Mouse (Mus musculus): ENCODE measurements around the gene Ttc41. TPM values are rescaled to one million over a fixed set of nuclear protein-coding genes. Genes with fewer than 3 reads are reported as not detected.
"Not testable (repeated sequence)": the region's sequence is repeated elsewhere in the genome, so short reads cannot be mapped to it uniquely, and the experiment has no call there.

Ttc41 gene
- total RNA-seq (2014; fragmentation: Nextera tagmentation) (2.3 and 3.3 TPM in 2 replicates), total RNA-seq (2017) (0.42 and 1.8 TPM in 2 replicates)

DNA sequence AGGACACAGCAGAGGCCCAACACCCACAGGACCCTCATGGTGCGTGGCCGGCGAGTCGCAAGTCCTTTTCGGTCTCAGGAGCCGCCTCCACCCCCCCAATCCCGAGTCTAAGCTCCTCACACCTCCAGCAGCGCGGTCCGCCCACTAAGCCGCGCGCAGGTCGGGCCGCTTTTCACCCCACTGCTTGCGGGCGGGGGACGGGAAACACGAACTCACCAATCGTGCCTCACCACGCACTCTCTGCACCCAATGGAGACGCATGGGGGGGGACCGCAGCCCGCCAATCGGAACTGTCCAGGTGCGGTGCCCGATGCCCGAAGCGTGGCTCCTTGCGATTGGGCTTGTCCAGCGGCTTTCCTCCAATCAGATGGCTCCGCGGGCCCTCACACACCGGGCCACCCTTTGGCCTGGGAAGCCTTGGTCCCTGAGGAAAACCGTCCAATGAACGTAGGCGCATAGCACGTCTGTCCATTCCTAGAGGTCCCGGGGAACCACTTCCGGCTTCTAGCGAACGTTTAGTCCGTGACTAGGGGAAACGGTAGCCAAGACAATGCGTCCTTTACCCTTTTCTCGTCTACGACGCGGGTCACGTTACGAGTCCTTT is at the start of gene Ttc41, which contains the start of gene Hsp90b1:
TSS of gene Ttc41 (plus strand) at position 494 of the 604 bp plus-strand sequence.
TSS of gene Hsp90b1 (minus strand) at position 192 of the 604 bp plus-strand sequence.
- peak; percentile 90 for ATAC-seq (replicated peaks; ENCODE audit: low FRiP score, low TSS enrichment, poor library complexity, severe bottlenecking)

DNA sequence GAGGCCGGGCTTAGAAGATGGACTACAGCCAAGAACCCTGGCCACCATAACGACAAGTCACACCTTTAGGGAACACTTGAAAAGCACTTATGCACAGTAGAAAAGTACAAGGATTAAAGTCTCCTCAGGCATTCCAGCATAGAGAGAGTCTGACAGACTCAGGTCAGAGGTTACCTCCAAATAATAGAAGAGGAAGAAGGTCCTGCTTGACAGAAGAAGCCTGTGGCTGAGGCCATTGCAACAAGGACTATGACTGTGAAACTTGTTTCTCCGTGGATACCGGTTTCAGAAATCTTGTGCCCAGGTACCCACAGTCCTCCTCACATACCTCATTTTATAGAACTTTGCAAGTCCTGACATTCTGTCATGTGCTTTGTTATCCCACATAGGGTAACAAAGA is 35.1 kb upstream of the Ttc41 start:
- ATAC-seq (replicated peaks; ENCODE audit: low FRiP score, low TSS enrichment, poor library complexity, severe bottlenecking): not testable (repeated sequence)

- ATAC-seq (replicated peaks; ENCODE audit: low FRiP score, low TSS enrichment, poor library complexity, severe bottlenecking): not testable (repeated sequence)
Measured at GRCm38 (mm10) chr10:86684797-86685178, 20.8 kb upstream of the Ttc41 start.

DNA sequence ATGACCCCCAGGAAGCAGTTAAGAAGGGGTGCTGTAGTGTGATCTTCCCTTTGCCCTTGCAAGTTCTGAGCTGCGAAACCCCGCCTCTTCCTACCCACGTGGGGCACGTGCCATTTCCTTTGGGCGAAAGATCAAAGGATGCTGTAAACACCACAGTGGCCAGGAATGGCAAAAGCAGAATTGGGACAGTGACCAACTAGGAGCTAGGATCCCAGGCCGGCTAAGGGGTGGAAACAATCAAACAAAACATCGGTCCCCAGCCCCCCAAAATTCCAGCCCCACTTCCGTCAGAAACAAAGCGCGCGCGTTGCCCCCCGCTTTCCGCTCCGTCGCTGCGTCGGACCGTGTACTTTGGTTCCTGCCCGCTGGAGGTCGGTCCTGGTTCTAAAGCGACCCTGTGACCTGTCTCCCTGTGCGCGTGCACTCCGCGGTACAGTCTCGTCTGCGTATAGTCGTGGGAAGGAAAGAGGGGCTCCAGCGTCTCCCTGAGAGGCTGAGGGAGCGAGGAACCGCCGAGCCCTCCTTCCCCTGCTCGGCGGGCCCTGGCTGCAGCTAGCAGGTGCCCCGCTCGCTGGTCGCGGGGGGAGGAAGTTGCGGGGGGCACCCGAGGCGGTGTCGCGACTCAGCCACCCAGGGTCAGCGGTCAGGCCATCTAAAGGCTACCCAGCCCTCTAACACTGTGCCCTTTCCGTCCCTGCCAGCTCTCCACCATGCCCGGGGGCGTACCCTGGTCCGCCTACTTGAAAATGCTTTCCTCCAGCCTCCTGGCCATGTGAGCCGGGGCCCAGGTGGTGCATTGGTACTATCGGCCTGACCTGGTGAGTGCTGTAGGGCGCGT is 20.2 kb upstream of the Ttc41 start:
- ATAC-seq (replicated peaks; ENCODE audit: low FRiP score, low TSS enrichment, poor library complexity, severe bottlenecking): peak; percentile 90

DNA sequence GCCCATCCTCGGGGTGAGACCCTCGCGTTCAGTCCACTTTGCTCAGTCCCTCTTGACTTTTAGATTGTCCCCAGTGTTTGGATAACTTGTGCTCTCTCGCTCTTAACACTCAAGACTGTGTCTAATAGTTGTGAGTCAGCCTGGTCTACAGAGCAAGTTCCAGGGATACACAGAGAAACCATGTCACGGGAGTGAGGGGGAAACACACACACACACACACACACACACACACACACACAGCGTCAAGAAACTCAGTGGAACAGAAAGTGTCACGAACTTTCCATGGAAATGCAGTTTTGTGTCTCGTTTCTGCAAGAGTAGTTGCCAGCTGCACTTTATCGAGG is 19.6 kb upstream of the Ttc41 start:
- not testable (repeated sequence) for ATAC-seq (replicated peaks; ENCODE audit: low FRiP score, low TSS enrichment, poor library complexity, severe bottlenecking)

DNA sequence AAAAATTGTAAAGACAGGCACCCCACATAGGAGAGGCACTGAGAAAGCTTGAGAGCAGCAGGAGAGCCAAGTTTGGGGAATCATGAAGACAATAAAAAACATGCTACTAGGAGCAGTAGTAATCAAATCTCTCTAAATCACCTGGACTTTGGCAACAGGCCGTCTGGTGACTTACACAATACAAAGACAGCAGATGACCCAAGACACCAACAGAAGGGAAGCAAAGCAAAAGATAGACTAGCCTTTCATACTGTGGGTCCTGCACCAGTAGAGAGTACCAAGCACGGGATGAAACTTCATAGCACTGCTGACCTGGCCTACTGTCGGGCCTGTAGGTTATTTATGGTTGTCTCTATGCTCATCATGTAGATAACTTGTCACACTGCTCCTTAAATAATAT is 5.4 kb upstream of the Ttc41 start:
- no peak for ATAC-seq (replicated peaks; ENCODE audit: low FRiP score, low TSS enrichment, poor library complexity, severe bottlenecking)

DNA sequence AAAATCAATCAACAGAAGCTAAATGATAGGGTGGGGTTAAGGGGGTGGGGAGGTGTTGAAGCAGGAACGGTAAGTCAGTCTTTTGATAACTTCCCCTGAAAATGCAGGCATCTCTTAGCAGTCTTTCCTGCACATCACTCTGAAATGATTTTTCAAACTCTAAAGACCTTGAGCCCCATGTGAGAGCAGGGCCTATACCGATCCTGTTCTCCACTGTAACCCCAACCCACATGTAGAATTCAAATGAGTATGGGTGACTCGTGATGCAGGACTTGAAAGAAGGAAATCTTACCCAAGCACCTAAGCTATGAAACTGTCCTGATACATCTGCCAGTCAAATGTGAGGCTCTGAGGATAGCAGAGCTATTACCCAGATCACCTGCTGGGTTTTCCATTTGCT is 4.6 kb upstream of the Ttc41 start:
- no peak for ATAC-seq (replicated peaks; ENCODE audit: low FRiP score, low TSS enrichment, poor library complexity, severe bottlenecking)

DNA sequence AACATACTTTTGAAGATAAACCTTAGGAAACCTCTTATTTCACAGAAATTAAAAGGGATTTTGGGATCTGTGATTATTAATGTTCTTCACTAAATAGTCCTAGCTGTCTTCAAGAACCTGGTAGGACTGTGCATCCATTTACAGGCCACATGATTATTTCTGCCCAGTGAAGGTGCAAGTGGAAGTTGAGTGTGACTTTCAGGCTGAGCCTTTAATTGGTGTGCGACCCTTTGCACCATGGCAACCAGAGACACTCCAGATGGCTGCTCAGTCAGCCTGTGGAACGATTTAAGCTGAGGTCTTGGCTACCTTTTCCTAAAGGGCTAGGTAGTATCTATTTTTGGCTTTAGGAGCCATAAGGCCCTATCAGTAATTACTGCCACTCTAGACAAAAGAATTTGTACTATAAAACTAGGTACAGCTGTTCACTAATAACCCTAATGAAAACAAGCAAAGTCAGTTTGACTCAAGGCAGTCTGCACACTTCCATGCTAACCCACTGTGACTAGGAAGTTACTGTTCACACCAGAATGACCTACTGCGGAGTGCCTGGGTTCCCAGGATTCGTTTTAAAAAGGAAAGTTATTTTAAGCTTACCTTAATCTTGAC is 3.2 kb upstream of the Ttc41 start:
- ATAC-seq (replicated peaks; ENCODE audit: low FRiP score, low TSS enrichment, poor library complexity, severe bottlenecking): no peak

GRCm38 (mm10) chr10:86703375-86703774 is 2.2 kb upstream of the Ttc41 start:
- no peak for ATAC-seq (replicated peaks; ENCODE audit: low FRiP score, low TSS enrichment, poor library complexity, severe bottlenecking)

DNA sequence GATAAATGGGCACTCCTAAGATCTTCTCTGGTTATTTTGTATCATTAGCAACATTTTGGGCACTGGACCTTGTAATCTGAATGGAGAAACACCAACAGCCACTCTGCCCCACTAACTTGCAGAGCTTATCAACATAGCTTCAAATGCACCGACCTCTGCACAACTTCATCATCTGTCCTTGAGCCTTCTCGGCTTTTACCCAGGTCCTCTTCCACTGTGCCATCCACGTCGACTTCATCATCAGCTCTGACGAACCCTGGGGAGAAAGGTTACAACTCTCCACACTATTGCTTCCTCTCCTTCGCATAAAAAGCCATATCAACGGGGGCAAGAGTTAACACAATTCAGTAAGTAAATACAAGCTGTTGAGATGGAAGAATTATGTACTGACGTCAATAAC is 1.5 kb upstream of the Ttc41 start:
- ATAC-seq (replicated peaks; ENCODE audit: low FRiP score, low TSS enrichment, poor library complexity, severe bottlenecking): no peak

DNA sequence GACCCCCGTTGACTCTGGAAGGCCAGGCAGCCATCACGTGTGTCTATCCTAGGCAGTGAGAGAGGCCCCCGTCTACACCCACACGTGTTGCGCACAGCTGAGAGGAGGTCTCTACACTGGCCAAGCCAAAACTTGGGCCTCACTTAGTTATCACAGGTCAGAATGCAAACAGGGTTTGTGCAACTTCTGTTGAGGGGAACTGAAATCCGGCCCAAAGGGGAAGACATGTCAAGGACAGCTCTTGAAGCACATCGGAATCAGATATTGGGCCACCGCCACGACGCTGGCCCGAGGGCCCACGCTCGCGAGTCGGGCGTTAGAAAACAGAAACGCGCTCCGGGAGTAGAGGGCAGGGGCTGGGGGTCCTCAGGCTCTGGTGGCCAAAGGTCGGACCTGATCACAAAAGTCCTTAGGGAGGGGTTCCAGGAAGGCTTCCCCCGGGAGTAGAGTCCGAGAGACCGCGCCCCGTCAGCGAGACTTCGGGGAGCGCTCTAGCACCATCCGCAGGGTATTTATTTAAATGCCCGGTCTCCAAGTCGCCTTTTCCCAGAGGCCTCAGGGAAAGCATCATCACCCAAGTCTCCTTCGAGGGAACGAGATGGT is 921 bp upstream of the Ttc41 start:
- peak; percentile 1; the same call in 1 of the 2 replicates for ATAC-seq (replicated peaks; ENCODE audit: low FRiP score, low TSS enrichment, poor library complexity, severe bottlenecking)

GRCm38 (mm10) chr10:86705922-86706752 is 526 bp downstream of the Ttc41 start:
- peak; percentile 77 for ATAC-seq (replicated peaks; ENCODE audit: low FRiP score, low TSS enrichment, poor library complexity, severe bottlenecking)

DNA sequence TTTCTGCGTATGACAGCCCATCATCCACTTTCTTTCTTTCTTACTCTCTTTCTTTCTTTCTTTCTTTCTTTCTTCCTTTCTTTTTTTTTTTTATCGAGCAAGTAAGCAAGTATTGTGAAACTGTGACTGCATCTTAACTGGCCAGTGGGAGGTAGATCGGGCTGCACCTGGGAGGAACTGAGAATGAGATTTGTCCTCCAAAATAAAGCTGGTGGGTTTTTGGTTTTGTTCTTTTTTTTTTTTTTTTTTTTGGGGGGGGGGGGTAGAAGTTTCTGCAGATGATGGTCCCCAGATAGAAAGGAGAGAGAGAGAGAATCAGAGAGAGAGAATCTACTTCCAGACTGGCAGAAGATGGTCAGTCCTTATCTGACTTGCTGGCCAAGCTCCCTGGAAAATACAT is 1.5 kb downstream of the Ttc41 start:
- no peak for ATAC-seq (replicated peaks; ENCODE audit: low FRiP score, low TSS enrichment, poor library complexity, severe bottlenecking)

DNA sequence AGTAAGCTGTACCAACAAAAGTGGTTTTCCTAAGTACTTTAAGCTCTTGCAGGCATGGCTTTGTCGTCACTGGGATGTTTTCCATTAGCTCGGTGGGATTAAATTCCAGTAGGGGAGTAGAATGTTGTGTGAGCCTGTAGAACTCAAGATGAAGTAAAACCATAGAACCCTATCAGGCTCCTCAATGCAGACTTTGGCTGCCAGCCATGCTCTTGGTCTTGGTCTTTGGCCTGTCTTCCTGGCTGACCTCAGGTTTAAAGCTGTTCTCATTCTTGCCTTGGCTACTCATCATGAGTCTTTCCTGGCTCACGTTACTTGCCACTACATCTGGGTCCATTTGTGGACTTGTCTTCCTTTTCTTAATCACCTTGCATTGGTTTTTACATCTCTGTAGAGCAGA is 6.5 kb downstream of the Ttc41 start:
- ATAC-seq (replicated peaks; ENCODE audit: low FRiP score, low TSS enrichment, poor library complexity, severe bottlenecking): no peak

DNA sequence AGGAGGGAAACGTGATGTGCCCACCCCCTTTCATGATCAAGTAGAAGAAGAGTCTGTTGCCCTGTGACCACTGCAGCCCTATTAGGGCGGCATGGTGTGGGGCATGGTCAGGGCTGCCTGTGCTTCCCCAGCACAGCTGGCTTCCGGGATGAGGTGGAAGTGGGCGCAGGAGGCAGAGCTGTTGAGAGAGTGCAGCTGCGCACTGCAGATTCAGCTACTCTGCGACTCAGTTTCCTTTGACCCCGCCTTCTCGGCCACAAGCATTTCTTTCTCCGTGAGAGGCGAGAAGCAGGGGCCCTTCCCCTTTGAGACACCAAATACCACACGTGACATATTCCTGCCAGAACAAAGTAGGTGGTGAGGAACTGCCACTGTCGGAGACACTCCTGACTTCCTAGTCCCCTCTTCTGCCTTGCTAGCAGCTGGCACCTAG is 22.0 kb downstream of the Ttc41 start:
- peak; percentile 73 for ATAC-seq (replicated peaks; ENCODE audit: low FRiP score, low TSS enrichment, poor library complexity, severe bottlenecking)

DNA sequence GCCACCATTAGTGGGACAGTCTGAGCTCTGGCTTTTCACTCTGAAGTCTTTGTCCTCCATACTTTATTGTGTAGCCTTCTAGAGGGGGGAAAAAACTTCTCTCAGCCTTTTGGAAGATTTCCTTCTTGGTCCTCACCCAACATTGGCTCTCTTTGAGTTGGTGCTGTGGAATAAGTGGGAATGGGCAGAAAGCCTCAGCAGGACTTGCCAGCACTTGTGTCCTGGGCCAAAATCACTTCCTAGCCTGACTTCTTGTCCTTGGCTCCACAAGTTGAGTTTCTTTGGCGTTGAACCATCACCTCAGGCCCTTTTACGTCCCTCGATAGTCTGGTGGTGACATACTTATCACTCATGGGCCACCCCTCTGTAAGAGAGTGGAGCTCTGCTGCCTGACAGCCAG is 22.6 kb downstream of the Ttc41 start:
- ATAC-seq (replicated peaks; ENCODE audit: low FRiP score, low TSS enrichment, poor library complexity, severe bottlenecking): no peak

DNA sequence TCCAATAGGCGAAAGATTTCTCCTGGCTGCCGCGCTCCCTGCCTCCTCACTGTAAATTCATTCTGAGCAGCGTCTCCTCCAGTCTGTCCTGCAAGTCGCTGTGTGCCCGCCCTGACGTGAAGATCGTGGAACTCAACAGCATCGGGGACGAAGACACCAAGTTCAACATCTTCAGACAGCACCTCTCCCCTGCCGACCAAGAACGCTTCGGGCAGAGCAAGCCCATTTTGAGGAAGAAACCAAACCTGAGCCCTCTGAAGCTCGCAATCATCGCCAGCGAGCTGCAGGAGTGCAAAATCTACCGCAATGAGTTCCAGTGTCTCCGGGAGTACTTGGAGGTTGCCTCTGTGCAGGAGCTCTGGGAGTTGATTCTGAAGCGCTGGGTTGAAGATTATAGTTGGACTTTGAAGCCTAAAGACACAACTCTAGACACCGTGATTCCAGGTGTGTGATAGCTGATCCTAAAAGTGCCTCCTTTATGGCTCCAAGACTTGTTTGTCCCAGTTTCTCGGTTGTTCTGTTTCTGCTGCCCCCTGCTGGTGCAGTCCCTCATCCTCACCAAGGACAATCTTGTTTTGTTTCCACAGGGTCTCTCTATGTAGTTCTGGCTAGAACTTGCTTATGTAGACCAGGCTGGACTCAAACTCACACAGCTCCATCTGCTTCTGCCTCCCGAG is 25.4 kb downstream of the Ttc41 start:
- ATAC-seq (replicated peaks; ENCODE audit: low FRiP score, low TSS enrichment, poor library complexity, severe bottlenecking): peak; percentile 69

DNA sequence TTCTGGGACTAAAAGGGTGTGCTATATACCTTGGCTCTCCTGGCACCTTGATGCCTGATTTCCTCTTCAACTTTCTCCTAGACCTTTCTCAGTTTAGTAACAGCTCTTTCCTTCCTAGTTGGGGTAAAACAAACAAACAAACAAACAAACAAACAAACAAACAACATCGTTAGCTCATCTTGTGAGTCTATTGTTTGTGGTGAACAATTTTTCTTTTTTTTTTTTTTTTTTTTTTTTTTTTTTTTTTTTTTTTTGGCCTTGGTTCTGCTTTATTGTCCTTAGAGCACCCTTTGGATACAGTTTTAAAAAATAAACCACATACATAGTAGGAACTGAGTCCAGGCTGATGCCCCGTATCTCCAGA is 25.9 kb downstream of the Ttc41 start:
- ATAC-seq (replicated peaks; ENCODE audit: low FRiP score, low TSS enrichment, poor library complexity, severe bottlenecking): no peak

- no peak for ATAC-seq (replicated peaks; ENCODE audit: low FRiP score, low TSS enrichment, poor library complexity, severe bottlenecking)
Measured at GRCm38 (mm10) chr10:86735036-86735435, 29.4 kb downstream of the Ttc41 start.

All from megakaryocyte-erythroid progenitor cell, adult 5-6 weeks (primary cell).